Mouse (Mus musculus) gastrocnemius, postnatal 14 days (tissue): ENCODE measurements around the gene Malsu1. TPM values are rescaled to one million over a fixed set of nuclear protein-coding genes. Genes with fewer than 3 reads are reported as not detected.

Experiments
- DNase-seq: peaks from one replicate; pipeline ENCODE4 v3.0.0; 2021; ENCODE audit warnings: mixed read lengths
- intact Hi-C: fragments of 180-260 bp; cut with DNase I; formaldehyde crosslinking; loops from one replicate; pipeline ENCODE4 v1.15.1; 2025; ENCODE audit warnings: low total_unique reads
- long read RNA-seq, 2 experiments: library from polyadenylated mRNA; stranded (forward); transcript quantifications; one replicate each; pipeline ENCODE4 v2.0.0; 2021
- total RNA-seq, 2 experiments: library from RNA; stranded (reverse); gene quantifications; 2 replicates each; pipeline ENCODE4 v1.2.3; 2021

Malsu1 gene
- 10 to 100 TPM; 39.1 to 40.3 TPM for total RNA-seq
- long read RNA-seq, experiment 1, transcript Malsu1-203 (4 exons, 2,819 nt) = major isoform, 34 of 42 reads
- long read RNA-seq, experiment 1, partial matches to known transcripts = 5 of 42 reads
- long read RNA-seq, experiment 1, other reads (novel, unspliced or antisense) = 1 of 42 reads
- long read RNA-seq, experiment 2, transcript Malsu1-203 (4 exons, 2,819 nt) = major isoform, 40 of 45 reads
- long read RNA-seq, experiment 2, partial matches to known transcripts = 2 of 45 reads
- long read RNA-seq, experiment 2, other reads (novel, unspliced or antisense) = 1 of 45 reads

GRCm38 (mm10) chr6:49073304-49074116 is at the start of gene Malsu1:
TSS of gene Malsu1 (plus strand) at chr6:49073795.
- peak; percentile 95 for DNase-seq
- intact Hi-C loops = no loop called here

DNA sequence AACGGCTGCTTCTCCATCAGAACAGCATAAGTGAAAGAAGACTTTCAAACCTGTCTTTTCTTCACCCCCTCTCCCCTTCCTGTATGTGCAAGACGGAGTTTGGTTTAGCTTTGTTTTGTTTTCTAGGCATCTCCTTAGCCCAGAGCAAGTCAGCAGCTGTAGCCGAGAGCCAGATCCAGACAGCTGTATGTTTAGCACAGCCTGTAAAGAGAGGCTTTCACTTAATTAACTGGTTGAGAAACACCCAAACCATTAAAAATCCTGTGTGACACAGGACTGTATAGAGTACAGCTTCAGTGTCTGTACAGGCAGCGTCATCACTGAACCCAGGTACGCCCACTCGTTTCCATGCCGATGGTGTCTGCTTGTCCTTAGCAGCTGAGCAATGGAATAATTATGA is 48.3 kb upstream of the Malsu1 start:
- no peak for DNase-seq
- intact Hi-C loops = no loop called here

DNA sequence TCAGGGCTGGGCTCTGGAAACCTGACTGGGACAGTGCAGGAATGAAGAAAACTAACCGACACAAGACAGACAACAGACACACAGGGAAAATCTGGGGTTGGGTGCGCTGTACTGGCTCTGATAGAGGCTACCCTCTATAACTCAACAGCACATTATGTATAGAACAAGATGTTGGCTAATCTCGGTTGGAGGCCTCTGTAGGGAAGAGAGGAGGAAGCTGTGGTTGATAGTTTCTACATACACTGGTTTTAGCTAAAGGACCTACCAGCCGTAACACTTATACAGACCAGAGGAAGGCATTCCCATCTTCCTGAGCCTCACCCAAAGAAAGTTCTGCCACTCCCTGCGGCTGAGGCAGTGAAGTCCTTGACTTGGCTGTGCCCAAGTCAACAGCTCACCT is 47.1 kb upstream of the Malsu1 start:
- intact Hi-C loops = no loop called here
- DNase-seq = no peak

DNA sequence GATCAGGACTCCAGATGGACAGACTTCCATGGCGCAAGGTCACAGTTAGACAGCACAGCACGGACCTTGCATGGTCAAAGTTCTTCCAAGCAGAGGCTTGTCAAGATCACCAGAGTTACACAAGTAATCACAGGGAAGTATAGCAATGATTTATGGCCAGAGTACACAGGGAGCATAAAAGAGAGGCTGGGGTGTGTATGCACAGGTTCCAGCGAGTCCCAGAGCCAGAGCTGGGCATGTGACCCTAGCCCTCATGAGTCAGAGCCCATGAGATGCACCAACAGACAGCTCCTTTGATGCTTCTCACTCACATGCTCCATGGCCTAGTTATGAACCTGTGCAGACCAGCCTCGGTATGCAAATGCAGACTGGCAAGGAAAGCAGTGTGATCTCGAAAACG is 45.6 kb upstream of the Malsu1 start:
- DNase-seq = no peak
- intact Hi-C loops = no loop called here

DNA sequence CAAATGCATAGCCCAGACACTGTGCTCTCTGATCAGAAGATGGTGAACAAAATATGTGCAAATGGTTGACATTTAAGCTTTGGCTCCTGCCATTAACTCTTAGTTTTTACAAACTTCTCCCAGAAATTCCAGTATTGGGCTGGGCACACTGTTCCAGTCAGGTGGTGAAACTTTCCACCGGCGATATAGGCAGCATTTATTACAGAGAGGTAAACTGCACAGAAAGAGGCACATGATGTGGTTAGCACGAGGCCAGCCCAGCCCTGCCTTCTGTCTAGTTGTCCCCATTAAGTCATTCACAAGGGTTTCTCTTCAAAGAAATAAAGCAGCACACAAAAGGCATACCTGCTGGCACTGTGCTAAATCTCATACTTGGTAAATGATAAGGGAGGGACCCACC is 44.9 kb upstream of the Malsu1 start:
- no peak for DNase-seq
- intact Hi-C loops = no loop called here

DNA sequence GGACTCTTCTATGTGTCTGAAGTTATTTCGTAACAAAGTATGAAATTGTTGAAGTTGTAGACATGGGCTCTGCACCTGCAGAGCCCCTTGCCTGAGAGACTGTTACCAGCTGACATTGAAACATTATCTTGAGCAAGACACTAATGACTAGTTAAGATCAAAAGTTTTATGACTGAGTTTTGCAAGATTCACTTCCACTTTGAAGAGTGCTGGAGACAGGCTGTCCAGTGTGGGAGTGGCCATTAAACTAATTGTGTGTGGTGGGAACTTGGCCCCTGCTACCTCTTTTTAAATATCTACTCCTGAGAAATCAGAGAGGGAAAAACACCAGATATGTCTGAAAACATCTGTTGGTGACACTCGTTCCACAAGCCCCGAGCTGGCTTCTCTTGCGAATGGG is 42.4 kb upstream of the Malsu1 start:
- no peak for DNase-seq
- intact Hi-C loops = no loop called here

DNA sequence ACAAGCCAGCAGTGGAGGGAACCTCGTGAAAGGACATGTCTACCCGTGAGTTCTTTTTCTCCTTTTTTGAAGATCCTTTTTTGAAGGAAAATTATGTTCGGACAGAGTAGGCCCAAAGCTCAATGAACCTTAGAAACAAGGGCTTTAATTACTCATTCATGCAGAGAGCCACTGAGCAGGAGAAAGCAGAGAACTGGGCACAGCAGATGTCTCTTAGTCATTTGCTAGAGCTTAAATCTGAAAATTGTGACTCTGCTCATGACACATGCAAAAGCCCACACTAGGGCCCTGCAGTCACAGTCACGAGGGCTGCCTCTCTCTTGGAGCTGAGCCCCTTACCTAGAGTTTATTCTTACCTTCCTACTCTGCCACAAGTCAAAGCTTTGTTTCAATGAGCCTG is 40.8 kb upstream of the Malsu1 start:
- no peak for DNase-seq
- intact Hi-C loops = no loop called here

DNA sequence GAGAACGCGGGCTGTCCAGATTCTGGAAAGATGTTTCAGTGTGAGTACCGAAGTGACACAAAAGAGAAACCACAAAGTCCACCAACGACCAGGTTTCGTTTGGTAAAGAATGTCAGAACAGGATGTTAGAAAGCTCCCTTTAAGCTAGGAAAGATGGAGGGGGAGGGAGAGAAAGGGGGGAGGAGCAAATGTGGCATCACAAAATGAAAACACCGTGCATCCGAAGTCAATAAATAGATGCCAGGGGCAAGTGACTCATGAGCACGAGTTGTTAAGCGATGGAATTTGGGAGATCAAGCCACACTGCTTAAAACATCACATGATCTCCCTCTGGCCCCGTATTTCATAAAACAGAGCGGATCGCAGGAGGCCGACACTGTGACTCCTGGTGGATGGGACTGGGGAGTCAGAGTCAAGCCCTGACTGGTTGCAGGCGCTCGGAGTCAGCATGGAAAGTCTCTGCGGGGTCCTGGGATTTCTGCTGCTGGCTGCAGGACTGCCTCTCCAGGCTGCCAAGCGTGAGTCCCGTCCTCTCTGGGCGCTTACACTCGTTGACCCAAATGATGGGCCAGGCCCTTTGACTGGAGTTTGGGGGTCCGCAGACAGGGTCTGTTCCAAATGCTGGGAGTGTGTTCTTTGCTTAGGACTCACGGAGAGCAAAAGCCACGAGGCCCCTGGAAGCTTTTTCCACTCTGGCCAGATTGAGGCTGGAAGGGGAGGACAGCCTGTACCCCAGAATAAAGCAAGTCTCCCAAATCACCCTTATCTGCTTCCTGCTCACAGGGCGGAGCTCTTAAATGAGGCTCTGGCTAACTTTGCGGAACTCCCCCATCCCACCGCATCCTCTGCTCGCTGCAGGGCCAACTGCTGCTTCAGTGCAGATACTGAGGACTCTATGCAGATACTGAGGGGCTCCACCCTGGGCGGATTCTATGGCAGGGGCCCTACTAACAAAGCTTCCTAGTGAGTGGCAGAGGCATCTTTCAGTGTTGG is 37.0 kb upstream of the Malsu1 start, which contains the start of gene Gpnmb:
Gpnmb (plus strand) TSS at position 272 of the 993 bp plus-strand sequence.
- no peak for DNase-seq
- intact Hi-C loops = no loop called here

- intact Hi-C loops = no loop called here
- DNase-seq = no peak
These were observed 36.3 kb upstream of the Malsu1 start for GRCm38 (mm10) chr6:49037268-49037662.

DNA sequence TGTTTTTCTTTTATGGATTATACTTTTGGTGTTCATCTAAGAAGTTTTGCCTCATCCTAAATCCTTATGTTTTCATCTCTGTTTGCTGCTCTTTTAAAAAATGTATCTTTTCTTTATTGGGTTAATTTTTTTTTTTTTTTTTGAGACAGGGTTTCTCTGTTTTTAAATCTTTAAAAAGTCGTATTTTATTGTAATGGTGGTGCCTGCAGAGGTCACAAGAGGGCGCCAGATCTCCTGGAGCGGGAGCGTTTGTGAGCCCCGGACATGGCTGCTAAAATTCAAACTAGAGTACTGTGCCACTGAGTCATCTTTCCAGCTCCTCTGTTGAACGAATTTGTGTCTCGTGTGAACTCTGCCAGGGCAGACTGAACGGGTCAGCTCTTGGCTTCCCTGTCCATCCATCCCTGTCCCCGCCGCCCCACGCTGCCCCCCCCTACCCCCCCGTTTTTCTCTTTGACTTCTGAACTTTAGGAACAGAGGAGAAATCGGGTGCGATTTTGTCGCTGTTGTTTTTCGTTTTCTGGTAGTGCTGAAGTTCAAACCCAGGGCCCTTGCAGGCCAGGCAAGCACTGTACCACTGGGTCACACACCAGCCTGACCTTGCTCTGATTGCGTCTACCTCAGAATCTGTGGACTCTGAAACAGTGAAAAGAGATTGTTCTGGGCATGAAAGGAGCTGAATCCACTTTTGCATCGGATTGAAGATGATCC is 34.0 kb upstream of the Malsu1 start:
- intact Hi-C loops = loop anchor here (10.0 kb wide), 1 partner anchor 355 kb away; the partner anchor contains the start of gene Stk31

DNA sequence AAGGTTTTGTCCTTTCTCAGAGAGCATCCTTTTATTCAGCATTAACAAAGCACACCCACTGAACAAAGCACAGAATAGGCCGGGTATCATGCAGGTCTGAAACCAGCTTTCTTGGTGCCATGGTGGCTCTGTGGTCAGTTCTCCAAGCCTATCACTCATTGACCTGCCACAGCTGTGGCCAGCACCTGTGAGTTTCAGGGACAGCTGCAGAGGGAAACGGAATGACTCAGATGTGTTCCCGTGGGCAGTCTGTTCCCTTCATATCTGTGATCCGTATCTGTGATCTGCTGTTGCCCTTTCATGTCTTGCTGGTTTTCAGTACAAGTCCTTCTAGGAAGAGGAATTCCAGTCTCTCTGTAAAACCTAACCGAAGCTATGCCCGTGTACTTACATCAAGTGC is 27.1 kb upstream of the Malsu1 start:
- intact Hi-C loops = loop anchor here (10.0 kb wide), 1 partner anchor 348 kb away; the partner anchor contains the start of gene Stk31
- no peak for DNase-seq

More for the DNA sequence above, 34.0 kb upstream of the Malsu1 start:
- peak; percentile 70 for DNase-seq

DNA sequence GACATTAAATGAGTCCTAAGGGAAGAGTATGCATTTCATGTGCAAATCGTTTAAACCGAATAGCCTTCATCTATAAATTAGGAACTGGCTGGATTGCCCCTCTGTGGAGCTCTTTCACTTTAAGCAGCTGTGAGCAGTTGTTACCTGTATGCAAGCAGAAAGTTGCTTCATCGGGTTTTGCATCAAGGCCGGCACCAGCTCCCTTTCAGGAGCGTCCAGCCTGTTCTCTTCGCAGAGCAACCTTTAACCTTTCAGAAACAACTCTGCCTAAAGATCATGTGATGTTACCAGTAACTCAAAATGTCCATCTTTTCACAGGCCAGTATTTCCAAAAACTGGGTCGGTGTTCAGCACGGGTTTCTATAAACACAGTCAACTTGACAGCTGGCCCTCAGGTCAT is 26.6 kb upstream of the Malsu1 start:
- intact Hi-C loops = loop anchor here (10.0 kb wide), 1 partner anchor 348 kb away; the partner anchor contains the start of gene Stk31
- no peak for DNase-seq

DNA sequence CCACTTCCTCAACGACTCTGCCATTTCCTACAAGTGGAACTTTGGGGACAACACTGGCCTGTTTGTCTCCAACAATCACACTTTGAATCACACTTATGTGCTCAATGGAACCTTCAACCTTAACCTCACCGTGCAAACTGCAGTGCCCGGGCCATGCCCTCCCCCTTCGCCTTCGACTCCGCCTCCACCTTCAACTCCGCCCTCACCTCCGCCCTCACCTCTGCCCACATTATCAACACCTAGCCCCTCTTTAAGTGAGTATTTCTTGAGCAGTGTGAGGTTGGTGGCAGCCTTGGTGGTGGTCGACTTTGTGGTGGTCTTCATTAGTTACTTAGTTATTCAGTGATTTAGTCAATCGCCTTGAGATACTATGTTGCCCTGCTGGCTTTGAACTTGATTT is 25.7 kb upstream of the Malsu1 start:
- intact Hi-C loops = loop anchor here (10.0 kb wide), 1 partner anchor 347 kb away; the partner anchor contains the start of gene Stk31
- DNase-seq = no peak

- DNase-seq = no peak
- intact Hi-C loops = loop anchor here (10.0 kb wide), 1 partner anchor 346 kb away; the partner anchor contains the start of gene Stk31
These were observed 25.2 kb upstream of the Malsu1 start for GRCm38 (mm10) chr6:49048395-49048794.

- intact Hi-C loops = no loop called here
- DNase-seq = no peak
These were observed 22.8 kb upstream of the Malsu1 start for GRCm38 (mm10) chr6:49050677-49051410.

DNA sequence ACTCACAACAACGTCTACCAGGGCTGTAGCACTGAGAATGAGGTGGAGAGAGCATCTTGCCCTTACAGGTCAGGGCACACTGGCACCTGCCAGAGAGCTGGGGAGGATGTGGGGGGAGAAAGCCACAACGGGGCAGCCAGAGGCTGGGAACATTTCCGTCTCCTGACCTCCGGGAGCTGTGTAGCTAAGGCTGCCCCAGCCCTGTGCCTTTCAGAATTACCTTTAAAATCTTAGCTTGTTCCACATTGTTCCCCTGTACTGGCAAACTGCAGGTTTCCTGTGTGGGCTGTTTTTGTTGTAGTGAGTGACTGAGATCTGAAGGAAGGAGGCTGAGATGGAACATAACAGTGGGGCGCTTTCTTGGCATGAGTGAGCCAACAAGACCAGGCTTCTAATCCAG is 21.4 kb upstream of the Malsu1 start:
- no peak for DNase-seq
- intact Hi-C loops = no loop called here

DNA sequence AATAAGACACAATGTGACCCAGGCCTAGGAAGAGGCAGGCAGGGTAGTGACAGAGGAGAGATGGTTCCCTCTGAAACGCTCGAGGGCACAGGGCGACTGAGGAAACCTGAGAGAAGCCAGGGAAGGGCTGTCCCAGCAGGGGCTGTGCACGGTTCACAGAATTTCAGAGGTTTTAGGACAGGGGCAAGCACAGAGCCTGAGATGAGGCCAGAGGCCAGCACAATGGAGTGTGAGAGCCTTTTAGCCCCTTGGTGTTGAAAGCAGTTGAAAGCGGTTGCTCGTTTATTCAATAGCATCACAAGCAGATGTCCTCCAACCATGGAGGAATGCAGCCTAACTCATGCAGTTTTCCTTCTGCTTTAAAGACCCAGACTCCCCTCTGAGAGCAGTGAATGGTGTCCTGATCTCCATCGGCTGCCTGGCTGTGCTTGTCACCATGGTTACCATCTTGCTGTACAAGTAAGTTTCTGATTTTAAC is 18.3 kb upstream of the Malsu1 start:
- intact Hi-C loops = loop anchor here (5.0 kb wide), 2 partner anchors 87 to 152 kb away; no protein-coding TSS in a partner anchor

DNA sequence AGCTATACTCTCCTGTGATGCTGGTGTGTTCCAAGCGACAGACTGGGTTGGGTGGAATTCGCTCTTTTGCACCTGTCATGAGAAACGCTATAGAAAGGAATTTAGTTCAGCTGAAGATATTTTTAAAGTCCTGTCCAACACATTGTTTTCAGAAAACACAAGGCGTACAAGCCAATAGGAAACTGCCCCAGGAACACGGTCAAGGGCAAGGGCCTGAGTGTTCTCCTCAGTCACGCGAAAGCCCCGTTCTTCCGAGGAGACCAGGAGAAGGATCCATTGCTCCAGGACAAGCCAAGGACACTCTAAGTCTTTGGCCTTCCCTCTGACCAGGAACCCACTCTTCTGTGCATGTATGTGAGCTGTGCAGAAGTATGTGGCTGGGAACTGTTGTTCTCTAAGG is 17.6 kb upstream of the Malsu1 start:
- intact Hi-C loops = loop anchor here (5.0 kb wide), 2 partner anchors 86 to 151 kb away; no protein-coding TSS in a partner anchor
- no peak for DNase-seq

More for the DNA sequence above, 18.3 kb upstream of the Malsu1 start:
- DNase-seq = no peak
